Mouse (Mus musculus) skeletal muscle tissue, adult 2 months (tissue): ENCODE results near the gene Kif16b.
"Not testable (repeated sequence)": the region's sequence is repeated elsewhere in the genome, so short reads cannot be mapped to it uniquely, and the experiment has no call there.

Source experiments
- DNase-seq: peaks from one replicate; pipeline ENCODE4 v3.0.0-alpha.2; 2012; ENCODE audit warnings: low read depth, low spot score

The Kif16b gene

DNA sequence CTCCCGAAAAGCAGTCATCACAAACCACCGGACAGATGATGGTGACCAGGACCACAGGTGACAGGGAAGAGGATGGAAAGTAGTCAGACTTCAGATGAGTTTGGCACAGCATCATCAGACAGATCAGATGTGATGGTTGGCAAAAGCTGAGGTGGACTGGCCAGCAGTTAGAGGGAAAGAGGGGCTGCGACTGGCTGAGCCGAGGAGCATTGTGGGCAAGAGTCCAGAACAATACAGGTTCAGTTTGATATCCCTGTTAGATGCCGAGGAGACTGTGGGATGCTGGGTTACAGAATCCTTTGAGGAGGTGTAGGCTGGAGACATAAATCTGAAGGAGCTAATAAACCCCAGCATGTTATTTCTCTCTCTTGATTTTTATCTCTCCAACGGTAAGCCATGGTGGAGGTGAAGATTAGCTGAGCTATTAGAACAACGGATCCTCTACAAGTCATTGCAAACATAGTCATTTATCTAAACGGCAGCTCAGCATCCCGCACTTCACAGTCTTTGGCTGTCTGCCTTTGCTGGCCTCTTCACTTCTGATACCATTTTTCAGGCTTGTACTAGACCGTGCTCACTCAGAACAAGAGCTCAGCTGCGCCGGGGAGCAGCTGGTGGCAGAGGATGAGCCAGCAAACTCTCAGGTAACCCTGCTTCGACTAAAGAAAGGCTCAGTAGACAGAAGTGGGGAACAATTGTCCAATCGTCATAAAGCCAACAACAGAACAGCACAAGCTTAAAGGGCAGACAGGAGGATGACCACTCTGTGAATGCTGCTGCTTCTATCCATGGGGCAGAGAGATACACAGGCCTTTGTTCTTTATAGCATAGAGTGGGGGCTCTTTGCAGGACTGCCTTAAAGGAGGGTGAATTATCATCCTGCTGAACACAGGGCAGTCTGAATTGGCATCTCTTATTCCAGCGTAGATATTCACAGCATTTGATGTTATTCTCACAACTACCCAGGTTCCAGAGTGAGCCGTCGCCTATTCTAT lies 304.9 kb downstream of the Kif16b start:
- DNase-seq = no peak

DNA sequence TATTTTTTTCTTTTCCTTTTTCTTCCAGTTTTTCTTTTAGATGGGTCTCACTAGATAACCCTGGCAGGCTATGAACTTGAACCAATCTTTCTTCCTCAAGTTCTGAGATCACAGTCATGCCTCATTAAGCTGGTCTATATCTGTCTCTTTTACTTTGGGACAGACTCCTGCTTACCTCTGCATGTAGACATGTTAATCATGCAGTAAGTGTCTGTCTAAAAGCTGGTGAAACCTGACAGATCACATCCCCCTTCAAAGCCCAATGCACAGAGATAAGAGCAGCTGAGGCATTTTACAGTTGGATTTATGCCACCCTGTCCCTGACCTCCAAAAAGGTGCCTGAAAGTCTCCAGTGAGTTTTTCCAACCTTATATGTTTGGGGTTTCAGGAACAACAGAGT lies 310.4 kb downstream of the Kif16b start:
- DNase-seq = no peak

DNA sequence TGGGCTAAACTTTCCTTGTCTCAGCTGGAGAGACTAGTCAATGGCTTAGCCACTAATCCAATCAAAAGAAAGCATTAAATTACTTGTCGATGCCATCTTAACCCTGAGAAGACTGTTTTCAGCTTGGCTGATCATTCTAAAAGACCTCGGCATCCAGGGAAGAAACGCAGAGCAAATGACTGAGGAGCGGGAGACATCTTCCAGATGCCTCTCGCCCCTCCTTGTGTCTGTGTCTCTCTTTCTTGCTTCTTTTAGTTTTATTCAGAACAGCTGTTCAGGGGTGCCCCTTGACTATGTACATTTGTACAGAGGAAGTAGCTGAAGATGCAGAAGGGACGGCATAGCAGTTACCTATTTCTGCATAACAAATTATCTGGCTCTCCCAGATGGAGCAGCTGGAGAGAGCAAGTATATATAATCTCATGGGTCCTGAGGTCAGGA lies 311.0 kb downstream of the Kif16b start:
- DNase-seq = no peak

DNA sequence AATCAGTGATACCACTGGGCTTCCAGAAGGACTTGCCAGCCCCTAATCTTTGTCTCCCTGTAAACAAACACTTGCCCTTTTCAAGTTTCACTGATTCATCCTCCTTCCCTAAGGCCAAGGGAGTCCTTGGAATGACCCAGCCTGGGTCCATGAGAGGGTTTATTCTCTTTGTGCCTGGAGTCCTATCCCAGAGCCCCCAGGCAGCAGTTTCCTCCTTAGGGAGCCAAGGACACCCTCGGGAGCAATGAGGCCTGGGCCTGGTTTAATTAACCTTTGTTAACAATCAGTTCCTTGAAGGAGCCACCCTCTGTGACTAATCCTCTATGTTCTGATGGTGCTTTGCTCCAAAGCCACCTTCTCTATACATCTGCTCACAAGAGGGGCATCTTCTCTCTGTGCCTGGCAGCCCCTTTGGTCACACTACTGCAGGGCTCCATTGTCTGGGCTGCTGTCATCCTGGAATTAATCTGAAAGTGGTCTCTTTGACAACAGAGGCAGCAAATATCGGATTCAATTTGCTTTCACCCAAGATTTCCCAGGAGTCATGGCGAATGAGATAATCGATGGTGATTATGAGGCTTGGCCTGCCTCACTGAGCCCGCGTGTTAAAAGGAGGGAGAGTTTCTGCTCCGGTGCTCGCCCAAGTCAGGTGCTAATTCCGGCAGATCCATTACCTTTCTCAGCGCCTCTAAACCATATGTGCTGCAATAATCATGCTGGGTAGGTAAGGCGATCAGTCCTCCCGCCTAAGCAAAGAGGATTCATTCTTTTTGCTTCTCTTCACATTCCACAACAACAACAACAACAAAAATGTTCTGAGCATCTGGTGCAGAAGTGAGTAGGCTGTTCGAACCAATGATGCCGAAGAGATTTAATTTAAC lies 311.7 kb downstream of the Kif16b start:
- no peak for DNase-seq

DNA sequence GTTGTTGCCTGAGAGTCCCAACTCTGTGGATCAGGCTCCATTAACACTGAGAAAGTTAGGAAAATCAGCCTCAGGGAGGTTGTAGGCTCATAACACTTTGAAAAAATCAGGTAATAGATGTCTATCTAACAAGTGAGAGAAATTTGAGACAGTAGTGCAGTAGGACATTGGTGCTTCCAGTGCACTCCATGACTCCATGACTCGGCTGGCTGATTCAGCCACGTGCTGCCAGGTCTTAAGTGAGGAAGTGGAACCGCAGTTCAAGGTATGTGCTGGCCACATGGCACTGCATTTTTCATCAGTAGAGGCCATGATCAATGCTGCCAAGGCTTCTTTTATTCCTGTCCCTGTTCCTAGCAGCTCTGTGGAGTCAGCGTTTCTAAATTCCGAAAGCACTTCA lies 315.5 kb downstream of the Kif16b start:
- no peak for DNase-seq

DNA sequence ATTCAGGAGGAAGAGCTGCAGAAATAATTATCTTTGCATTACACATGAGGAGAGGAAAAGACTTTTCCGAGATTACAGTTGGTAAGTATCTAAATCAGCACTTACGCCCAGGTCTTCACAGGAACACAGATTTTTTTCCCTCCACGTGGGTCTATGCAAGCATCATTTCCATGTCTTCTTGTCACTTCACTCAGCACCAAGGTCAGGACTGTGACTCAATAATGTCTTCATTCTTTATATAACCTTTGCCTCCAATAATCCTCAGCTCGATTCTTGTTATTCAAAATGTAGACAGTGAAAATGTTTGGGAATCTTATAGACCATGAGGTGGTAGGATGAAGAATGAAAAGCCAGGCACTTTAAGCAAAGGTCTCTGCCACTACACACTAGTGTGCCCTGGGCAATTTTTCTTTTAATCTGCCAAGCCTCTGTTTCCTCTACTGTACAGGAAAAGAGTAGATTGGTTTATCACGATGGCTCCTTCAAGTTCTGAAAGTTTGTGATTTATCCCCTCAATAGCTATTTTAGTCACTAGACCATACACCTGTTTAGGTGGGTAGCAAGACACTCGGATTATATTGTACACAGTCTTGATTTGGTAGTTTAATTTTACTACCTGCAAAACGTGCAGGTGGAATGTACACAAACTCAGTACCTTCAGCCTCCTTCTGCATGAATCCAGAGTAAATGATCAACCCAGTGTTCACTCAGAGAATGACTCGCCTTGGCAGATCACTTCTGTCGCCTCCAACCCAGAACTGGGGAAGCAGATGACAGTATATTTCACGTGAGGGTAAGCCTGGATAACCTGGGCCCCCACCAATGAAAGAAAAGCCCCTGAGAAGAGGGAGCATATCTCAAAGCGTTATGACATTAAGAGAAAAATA lies 316.2 kb downstream of the Kif16b start:
- DNase-seq = no peak

DNA sequence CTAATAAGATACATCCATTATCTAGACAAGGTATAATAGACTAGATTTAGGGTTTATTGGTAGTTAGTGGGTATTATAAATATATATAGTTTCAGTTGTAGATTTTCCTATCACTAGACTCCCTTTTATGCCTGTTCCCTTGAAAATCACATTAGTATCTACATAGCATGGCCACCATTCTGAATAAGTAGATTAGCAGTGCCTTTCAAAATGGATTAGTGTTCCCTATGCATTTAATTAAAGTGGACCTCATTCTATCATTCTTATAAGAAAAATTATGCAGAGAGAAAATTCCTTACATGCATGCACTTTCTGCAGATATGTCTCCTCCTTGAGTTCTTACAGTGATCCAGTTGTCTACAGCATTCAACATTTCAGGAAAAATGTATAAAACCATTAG lies 320.9 kb downstream of the Kif16b start:
- DNase-seq = no peak

DNA sequence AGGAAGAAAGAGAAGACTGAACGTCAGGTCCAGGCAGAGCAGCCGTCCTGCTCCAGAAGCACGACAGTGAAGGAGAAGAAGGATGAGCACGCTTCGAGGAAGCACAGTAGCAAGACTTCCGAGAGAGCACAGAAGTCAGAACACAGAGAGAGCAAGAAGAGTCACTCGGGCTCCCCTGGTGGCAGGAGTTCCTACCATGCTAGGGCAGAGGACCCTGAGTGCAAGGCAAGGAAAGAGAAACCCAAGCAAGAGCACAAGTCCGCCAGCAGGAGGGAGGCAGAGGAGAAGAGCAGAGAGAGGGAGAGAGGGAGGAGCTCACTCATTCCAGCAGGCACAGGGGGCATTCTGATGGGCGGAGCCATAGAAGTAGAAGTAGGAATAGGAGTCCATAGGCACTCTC lies 323.9 kb downstream of the Kif16b start:
- not testable (repeated sequence) for DNase-seq

DNA sequence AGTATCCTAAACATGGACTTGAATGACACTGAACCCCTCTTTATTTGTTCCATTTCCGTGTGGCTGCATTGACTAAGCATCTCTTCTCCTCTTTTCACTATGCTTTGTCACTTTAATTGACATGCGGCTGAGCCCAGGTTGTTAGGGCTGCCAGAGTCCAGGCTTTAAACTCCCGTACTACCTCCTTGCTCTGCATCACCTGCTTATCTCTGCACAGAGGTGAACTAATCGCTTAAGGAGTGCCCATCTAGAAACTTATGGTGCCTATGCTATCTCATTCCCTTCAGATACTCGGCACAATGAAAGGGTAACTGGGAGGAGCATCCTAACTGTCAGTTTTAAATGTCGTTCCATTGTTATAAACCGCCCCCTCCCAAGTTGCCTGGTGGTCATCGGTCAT lies 331.6 kb downstream of the Kif16b start:
- DNase-seq = no peak
